Mouse (Mus musculus) ES-Bruce4 (cell line): ENCODE measurements around the gene Adcyap1r1. TPM values are rescaled to one million over a fixed set of nuclear protein-coding genes. Genes with fewer than 3 reads are reported as not detected.

Experiments used
- H3K27ac ChIP-seq: 2 replicates; pipeline ENCODE4 v1.5.1; 2012; ENCODE audit warnings: low read length, inconsistent platforms; ENCODE audit not compliant: insufficient read depth
- H3K27me3 ChIP-seq: 2 replicates; pipeline ENCODE4 v1.6.1; 2012; ENCODE audit warnings: mild to moderate bottlenecking, low read length, inconsistent platforms; ENCODE audit not compliant: control insufficient read depth, poor library complexity, insufficient read depth, severe bottlenecking
- H3K36me3 ChIP-seq: 2 replicates; pipeline ENCODE4 v1.6.1; 2012; ENCODE audit warnings: inconsistent platforms, mild to moderate bottlenecking, low read length, moderate library complexity; ENCODE audit not compliant: control insufficient read depth, poor library complexity, insufficient read depth, severe bottlenecking
- H3K4me1 ChIP-seq: one replicate; pipeline ENCODE4 v1.8.1; 2011; ENCODE audit warnings: low read length; ENCODE audit not compliant: control insufficient read depth, insufficient read depth
- H3K4me3 ChIP-seq: 2 replicates; pipeline ENCODE4 v1.5.1; 2011; ENCODE audit warnings: low read depth, mild to moderate bottlenecking, low read length
- H3K9ac ChIP-seq: 2 replicates; pipeline ENCODE4 v1.6.1; 2012; ENCODE audit warnings: low read depth, mild to moderate bottlenecking, inconsistent platforms; ENCODE audit not compliant: poor library complexity, severe bottlenecking
- H3K9me3 ChIP-seq: replicated peaks from 2 replicates; pipeline ENCODE4 v1.6.1; 2012; ENCODE audit warnings: mild to moderate bottlenecking, low read length, inconsistent platforms; ENCODE audit not compliant: control insufficient read depth, poor library complexity, insufficient read depth, severe bottlenecking
- CTCF ChIP-seq: IDR thresholded peaks from one replicate; pipeline ENCODE4 v1.8.1; 2011; ENCODE audit warnings: low read depth, low read length
- EP300 ChIP-seq: IDR thresholded peaks from 2 replicates; pipeline ENCODE4 v1.6.1; 2011; ENCODE audit warnings: low read depth, low read length; ENCODE audit not compliant: insufficient read depth
- POLR2A ChIP-seq: IDR thresholded peaks from one replicate; pipeline ENCODE4 v1.8.1; 2011; ENCODE audit warnings: low read length; ENCODE audit not compliant: insufficient read depth
- polyA plus RNA-seq: library from polyadenylated mRNA; stranded (reverse); fragments of >200 nt; gene quantifications from 2 replicates; pipeline ENCODE4 v1.2.4, GENCODE M21; 2011; ENCODE audit warnings: low read depth; ENCODE audit not compliant: missing spikeins, insufficient read depth, insufficient read length

Gene Adcyap1r1
- polyA plus RNA-seq, 1 experiment, result 0.34 TPM

- H3K9me3 ChIP-seq, result no peaks in the 10 kb centered on the region
- H3K27ac ChIP-seq, result no peak overlapping the region
- no peak overlapping the region for H3K4me3 ChIP-seq
- no peaks in the 10 kb centered on the region for H3K36me3 ChIP-seq
- H3K4me1 ChIP-seq, result no peaks in the 10 kb centered on the region
- TF ChIP-seq POLR2A (no peak), EP300 (no peak), CTCF (no peak)
- no peaks in the 10 kb centered on the region; the same call in 1 of the 2 replicates for H3K27me3 ChIP-seq
- H3K9ac ChIP-seq, result no peak overlapping the region
These were observed 41.5 kb upstream of the Adcyap1r1 start for GRCm38 (mm10) chr6:55410119-55410775.

GRCm38 (mm10) chr6:55410977-55411376, 40.8 kb upstream of the Adcyap1r1 start:
- H3K9ac ChIP-seq, result no peak overlapping the region
- H3K4me1 ChIP-seq, result no peaks in the 10 kb centered on the region
- no peaks in the 10 kb centered on the region; the same call in 1 of the 2 replicates for H3K27me3 ChIP-seq
- no peak for TF ChIP-seq EP300
- no peak for TF ChIP-seq CTCF
- TF ChIP-seq POLR2A, result no peak
- no peaks in the 10 kb centered on the region for H3K9me3 ChIP-seq
- no peak overlapping the region for H3K4me3 ChIP-seq
- H3K36me3 ChIP-seq, result no peaks in the 10 kb centered on the region
- H3K27ac ChIP-seq, result no peak overlapping the region

GRCm38 (mm10) chr6:55416202-55416601, 35.6 kb upstream of the Adcyap1r1 start:
- no peaks in the 10 kb centered on the region for H3K36me3 ChIP-seq
- H3K9ac ChIP-seq, result no peak overlapping the region
- H3K4me1 ChIP-seq, result no peaks in the 10 kb centered on the region
- H3K27me3 ChIP-seq, result no peaks in the 10 kb centered on the region; the same call in 1 of the 2 replicates
- no peaks in the 10 kb centered on the region for H3K9me3 ChIP-seq
- TF ChIP-seq EP300 (no peak), CTCF (no peak), POLR2A (no peak)
- H3K27ac ChIP-seq, result no peak overlapping the region
- no peak overlapping the region for H3K4me3 ChIP-seq

GRCm38 (mm10) chr6:55418746-55419410, 32.9 kb upstream of the Adcyap1r1 start:
- TF ChIP-seq POLR2A, result no peak
- TF ChIP-seq CTCF, result no peak
- no peak for TF ChIP-seq EP300
- Histone ChIP-seq H3K36me3 (no peaks in the 10 kb centered on the region), H3K4me1 (no peaks in the 10 kb centered on the region), H3K27me3 (no peaks in the 10 kb centered on the region; the same call in 1 of the 2 replicates), H3K27ac (no peak overlapping the region), H3K9me3 (no peaks in the 10 kb centered on the region), H3K9ac (no peak overlapping the region), H3K4me3 (no peak overlapping the region)

- no peak overlapping the region for H3K9ac ChIP-seq
- H3K27ac ChIP-seq, result no peak overlapping the region
- no peaks in the 10 kb centered on the region for H3K27me3 ChIP-seq
- H3K4me1 ChIP-seq, result no peaks in the 10 kb centered on the region
- no peak overlapping the region for H3K4me3 ChIP-seq
- TF ChIP-seq CTCF (no peak), EP300 (no peak), POLR2A (no peak)
- no peaks in the 10 kb centered on the region for H3K36me3 ChIP-seq
- no peaks in the 10 kb centered on the region for H3K9me3 ChIP-seq
These were observed 31.4 kb upstream of the Adcyap1r1 start for GRCm38 (mm10) chr6:55420411-55420810.

GRCm38 (mm10) chr6:55420869-55421361, 30.9 kb upstream of the Adcyap1r1 start:
- Histone ChIP-seq H3K27me3 (no peaks in the 10 kb centered on the region), H3K9me3 (no peaks in the 10 kb centered on the region), H3K4me1 (no peaks in the 10 kb centered on the region), H3K36me3 (no peaks in the 10 kb centered on the region), H3K27ac (no peak overlapping the region), H3K9ac (no peak overlapping the region), H3K4me3 (no peak overlapping the region)
- TF ChIP-seq EP300 (no peak), POLR2A (no peak), CTCF (no peak)
